Mouse (Mus musculus) urinary bladder, postnatal 10 days (tissue): ENCODE results near the gene Adcy4.
A peak's percentile ranks its signal among the peaks of the same experiment; 100 is the strongest.

Experiments used
- DNase-seq: peaks from one replicate; pipeline ENCODE4 v3.0.0; 2022; ENCODE audit warnings: low spot score

Gene Adcy4

GRCm38 (mm10) chr14:55788256-55789050 is 4.6 kb upstream of the Adcy4 start, which contains the start of gene Ripk3:
TSS of gene Ripk3 (minus strand) at chr14:55788865.
- DNase-seq, result no peak

GRCm38 (mm10) chr14:55787731-55788130 is 3.8 kb upstream of the Adcy4 start:
- DNase-seq, result no peak

GRCm38 (mm10) chr14:55785195-55785594 is 1.3 kb upstream of the Adcy4 start:
- DNase-seq, result no peak

DNA sequence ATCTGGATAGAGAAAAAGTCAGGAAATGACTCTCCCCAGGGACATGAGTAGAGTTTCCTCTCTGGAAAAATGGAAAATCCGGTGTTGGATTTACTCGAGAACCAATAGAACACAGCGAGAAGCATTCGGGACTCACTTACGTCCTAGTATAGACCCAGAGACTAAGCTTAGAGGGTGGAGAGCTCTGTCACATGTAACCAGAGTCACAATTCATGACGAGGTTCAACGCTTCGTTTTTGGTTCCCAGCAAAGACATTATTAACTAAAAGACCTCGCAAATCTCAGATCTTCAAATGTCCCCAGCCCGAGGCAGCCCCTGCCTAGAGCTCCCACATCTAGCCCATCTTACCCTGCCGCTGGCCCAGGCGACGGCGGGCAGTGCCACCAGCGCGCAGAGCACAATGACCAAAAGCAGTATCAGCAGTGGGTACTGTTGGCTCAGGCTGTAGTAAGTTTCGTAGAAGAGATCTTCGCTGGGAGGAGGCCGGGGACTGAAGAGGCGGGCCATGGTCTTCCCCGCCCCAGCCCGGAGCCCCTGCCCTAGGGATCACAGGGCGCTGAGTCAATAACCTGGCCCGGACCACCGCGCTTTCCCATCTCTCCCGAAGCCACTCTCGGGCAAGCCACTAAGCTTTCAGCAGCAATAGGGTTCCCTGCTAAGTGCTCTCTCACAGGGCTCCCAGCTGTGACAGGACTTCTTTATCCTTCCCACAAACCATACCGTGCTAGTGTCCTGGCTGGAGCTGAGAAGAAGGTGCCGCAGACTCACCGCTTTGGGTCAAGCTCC is 531 bp downstream of the Adcy4 start:
- peak; percentile 9 for DNase-seq

DNA sequence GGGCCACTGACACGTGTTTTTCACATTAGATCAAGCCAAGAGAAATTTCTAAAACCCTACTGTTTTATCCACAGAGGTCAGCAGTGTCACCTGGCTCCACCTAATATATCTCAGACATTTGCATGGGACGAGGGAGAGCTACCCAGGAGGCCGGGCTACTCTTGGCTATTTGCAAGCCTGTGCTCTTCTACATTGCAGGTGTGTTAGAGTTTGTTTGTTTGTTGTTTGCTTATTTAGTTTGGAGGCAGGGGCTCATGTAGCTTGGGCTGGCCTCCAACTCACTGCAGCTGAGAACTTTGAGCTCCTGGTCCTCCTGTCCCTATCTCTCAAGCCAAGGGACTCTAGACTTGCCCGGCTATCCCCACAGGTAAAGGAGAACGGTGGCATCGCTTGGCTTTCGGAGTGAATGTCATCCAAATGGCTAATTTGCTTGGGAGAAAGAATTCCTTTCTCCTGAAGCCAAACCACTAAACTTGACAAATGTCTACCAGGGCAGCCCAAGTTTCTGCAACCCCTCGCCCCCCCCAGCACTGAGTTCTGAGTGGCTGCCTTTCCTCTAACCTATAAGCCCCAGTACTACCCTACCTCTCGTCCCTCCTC is 1.4 kb downstream of the Adcy4 start:
- DNase-seq, result no peak

GRCm38 (mm10) chr14:55781310-55781709 is 2.6 kb downstream of the Adcy4 start:
- no peak for DNase-seq

- DNase-seq, result no peak
These were observed 3.2 kb downstream of the Adcy4 start for GRCm38 (mm10) chr14:55780736-55781135.

GRCm38 (mm10) chr14:55779656-55780055 is 4.2 kb downstream of the Adcy4 start:
- peak; percentile 7 for DNase-seq

GRCm38 (mm10) chr14:55778686-55779085 is 5.2 kb downstream of the Adcy4 start:
- DNase-seq, result no peak

DNA sequence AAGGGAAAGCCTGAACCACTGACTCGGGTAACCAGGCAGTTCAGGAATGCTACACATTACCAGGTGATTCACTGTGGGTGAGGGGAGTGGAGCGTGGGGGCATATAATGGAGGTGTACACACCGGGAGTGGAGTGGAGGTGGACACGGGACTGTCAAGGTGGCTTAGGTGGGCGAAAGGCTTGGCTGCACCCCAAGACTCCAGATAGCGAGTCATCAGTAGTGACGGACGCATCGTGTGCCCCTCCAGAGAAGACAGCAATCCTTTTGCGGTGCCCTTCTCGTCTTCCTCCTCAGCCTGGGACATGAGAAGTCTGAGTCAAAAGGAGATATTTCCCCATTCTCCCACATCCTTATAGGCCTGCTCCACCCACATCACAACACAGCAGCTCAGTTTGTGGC is 6.1 kb downstream of the Adcy4 start:
- no peak for DNase-seq

DNA sequence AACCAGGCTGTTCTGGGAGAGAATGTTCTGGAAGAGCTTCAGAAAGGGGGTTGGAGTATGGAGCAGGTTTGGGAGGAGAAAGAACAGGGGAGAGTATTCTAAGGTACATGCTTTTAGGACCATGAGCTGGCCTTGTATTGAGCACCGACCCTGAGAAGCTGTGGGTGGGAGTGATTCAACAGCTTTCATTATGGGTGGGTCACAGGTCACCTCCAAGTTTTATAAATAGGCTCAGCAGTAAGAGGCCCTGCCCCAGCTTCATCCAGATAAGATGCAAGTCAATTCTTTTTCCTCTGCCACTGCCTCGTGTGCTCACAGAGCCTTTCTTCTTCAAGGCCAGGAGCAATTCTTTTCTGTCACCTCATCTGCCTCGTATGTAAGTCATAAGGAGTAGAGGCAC is 6.7 kb downstream of the Adcy4 start:
- no peak for DNase-seq

DNA sequence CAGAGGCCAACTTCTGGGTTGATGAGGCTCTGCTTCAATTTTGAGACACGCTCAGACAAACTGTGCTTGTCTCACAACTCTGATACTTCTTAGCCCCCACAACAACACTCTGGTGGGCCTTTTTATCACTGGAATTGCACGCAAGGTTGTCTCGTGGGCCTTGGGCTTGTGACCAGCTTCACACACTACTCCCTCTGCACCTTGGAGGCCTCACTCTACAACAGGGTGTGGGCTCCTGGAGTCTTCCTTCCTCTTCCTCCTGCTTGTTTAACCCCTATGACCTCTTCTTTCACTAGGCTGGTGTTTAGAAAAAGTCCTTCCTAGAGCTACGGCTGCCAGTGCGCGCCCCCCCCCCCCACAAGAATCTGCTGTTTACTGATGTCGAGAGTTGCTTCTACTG is 7.2 kb downstream of the Adcy4 start:
- DNase-seq, result no peak

GRCm38 (mm10) chr14:55769087-55769703 is 14.7 kb downstream of the Adcy4 start:
- no peak for DNase-seq

- no peak for DNase-seq
These were observed 15.3 kb downstream of the Adcy4 start for GRCm38 (mm10) chr14:55768555-55768954.

- no peak for DNase-seq
These were observed 16.1 kb downstream of the Adcy4 start for GRCm38 (mm10) chr14:55767519-55768414.

DNA sequence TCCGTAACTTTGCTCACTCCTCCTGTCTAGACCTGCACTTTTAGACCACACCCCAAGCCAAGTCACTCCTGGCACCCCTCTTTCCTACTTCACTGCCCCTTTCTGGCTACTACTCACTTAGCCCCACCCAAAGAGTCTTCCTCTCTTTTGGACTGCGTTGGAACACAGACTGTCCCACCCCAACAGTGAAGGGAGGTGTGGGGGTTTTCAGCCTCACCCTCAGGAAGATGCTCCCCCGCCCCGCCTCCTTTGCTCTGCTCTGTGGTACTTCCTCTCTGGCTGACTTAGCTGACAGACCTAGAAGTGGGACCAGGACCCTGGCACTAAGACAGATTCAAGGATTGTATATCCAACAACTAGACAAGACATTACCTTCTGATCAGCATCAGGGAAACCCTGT is 18.2 kb downstream of the Adcy4 start, which contains the start of gene Ltb4r1:
Ltb4r1 (plus strand) TSS at position 267 of the 400 bp plus-strand sequence.
- DNase-seq, result no peak

DNA sequence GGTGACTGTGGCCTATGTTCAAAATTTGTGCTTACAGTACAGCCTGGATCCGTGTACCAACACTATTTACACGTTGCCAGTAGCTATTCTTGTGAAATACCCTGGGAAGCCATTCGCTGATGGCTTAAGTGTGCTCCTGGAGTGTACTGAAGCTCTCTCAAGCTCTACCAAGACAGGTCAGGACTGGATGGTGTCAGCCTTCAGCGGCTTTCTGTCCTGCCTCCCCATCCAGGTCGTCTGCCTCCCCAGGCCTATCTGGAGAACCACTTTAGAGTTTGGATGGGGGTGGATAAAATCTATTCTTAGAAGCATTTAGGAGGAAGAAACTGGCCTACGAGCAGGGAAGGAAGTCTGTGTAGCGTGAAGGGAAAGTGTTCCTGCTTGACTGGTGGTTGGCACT is 20.7 kb downstream of the Adcy4 start:
- no peak for DNase-seq

DNA sequence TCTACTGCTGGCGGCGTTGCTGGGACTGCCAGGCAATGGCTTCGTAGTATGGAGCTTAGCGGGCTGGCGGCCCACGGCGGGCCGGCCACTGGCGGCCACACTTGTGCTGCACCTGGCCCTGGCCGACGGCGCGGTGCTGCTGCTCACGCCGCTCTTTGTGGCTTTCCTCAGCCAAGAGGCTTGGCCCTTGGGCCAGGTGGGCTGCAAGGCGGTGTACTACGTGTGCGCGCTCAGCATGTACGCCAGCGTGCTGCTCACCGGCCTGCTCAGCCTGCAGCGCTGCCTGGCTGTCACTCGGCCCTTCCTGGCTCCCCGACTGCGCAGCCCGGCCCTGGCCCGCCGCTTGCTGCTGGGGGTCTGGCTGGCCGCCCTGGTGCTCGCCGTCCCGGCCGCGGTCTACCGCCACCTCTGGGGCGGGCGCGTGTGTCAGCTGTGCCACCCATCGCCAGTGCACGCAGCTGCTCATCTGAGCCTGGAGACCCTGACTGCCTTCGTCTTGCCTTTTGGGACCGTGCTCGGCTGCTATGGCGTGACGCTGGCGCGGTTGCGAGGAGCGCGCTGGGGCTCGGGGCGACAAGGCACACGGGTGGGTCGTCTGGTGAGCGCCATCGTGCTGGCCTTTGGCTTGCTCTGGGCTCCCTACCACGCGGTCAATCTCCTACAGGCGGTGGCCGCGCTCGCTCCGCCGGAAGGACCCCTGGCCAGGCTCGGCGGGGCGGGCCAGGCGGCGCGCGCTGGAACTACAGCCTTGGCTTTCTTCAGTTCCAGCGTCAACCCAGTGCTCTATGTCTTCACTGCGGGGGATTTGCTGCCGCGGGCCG is 21.7 kb downstream of the Adcy4 start:
- DNase-seq, result no peak

GRCm38 (mm10) chr14:55761163-55761562 is 22.7 kb downstream of the Adcy4 start, which contains the start of gene Ltb4r2:
TSS of gene Ltb4r2 (plus strand) at chr14:55761428.
- DNase-seq, result no peak

- peak; percentile 57 for DNase-seq
These were observed 23.7 kb downstream of the Adcy4 start for GRCm38 (mm10) chr14:55760156-55760555.
